Mouse (Mus musculus) liver, postnatal 0 days (tissue): ENCODE data around the gene Tmx4. TPM values are rescaled to one million over a fixed set of nuclear protein-coding genes. Genes with fewer than 3 reads are reported as not detected.

Source experiments
- ATAC-seq: fragments of 200-750 bp; cut with Nextera tagmentation; 2 replicates; pipeline ENCODE4 v1.8.0; 2017; ENCODE audit warnings: mild to moderate bottlenecking, moderate library complexity
- DNase-seq: peaks from one replicate; pipeline ENCODE4 v3.0.0-alpha.2; 2016
- H3K27ac ChIP-seq: fragments of 300-500 bp; sonication (generic); 2 replicates; pipeline ENCODE4 v1.5.1; 2014; ENCODE audit warnings: antibody characterized with exemption, moderate library complexity, mild to moderate bottlenecking, low read depth
- H3K27me3 ChIP-seq: fragments of 300-500 bp; sonication (generic); 2 replicates; pipeline ENCODE4 v1.6.1; 2014; ENCODE audit warnings: low read length, control low read depth, mixed read lengths; ENCODE audit not compliant: insufficient read depth
- H3K36me3 ChIP-seq: fragments of 300-500 bp; sonication (generic); replicated peaks from 2 replicates; pipeline ENCODE4 v1.6.1; 2014; ENCODE audit warnings: mild to moderate bottlenecking, control low read depth, low read length, moderate library complexity, mixed read lengths; ENCODE audit not compliant: insufficient read depth
- H3K4me1 ChIP-seq: fragments of 300-500 bp; sonication (generic); 2 replicates; pipeline ENCODE4 v1.6.1; 2014; ENCODE audit warnings: antibody characterized with exemption, mild to moderate bottlenecking, control low read depth; ENCODE audit not compliant: insufficient read depth
- H3K4me2 ChIP-seq: fragments of 300-500 bp; sonication (generic); 2 replicates; pipeline ENCODE4 v1.6.1; 2014; ENCODE audit warnings: low read depth, mild to moderate bottlenecking, low read length, moderate library complexity, mixed read lengths
- H3K4me3 ChIP-seq: fragments of 300-500 bp; sonication (generic); 2 replicates; pipeline ENCODE4 v1.5.1; 2014; ENCODE audit warnings: low read depth, low read length
- H3K9ac ChIP-seq: fragments of 300-500 bp; sonication (generic); replicated peaks from 2 replicates; pipeline ENCODE4 v1.6.1; 2014; ENCODE audit warnings: mild to moderate bottlenecking, moderate library complexity
- H3K9me3 ChIP-seq: fragments of 300-500 bp; sonication (generic); 2 replicates; pipeline ENCODE4 v1.6.1; 2016; ENCODE audit warnings: mild to moderate bottlenecking, control low read depth, low read length, mixed read lengths
- CTCF ChIP-seq: sonication (generic); IDR thresholded peaks from 2 replicates; pipeline ENCODE4 v1.5.1; 2016; ENCODE audit warnings: antibody characterized with exemption, low read depth
- EP300 ChIP-seq: IDR thresholded peaks from 2 replicates; pipeline ENCODE4 v1.6.1; 2016; ENCODE audit warnings: antibody characterized with exemption, low read depth, mild to moderate bottlenecking
- WGBS: fragments of 180-500 bp; shearing (Covaris S2); extraction: QIAGEN DNeasy Blood & Tissue Kit; methylation state at CpG from one replicate; pipeline ENCODE4 v1.1.7; 2014; ENCODE audit not compliant: insufficient replicate concordance; 5-methylcytosine and 5-hydroxymethylcytosine counted together
- polyA plus RNA-seq: library from polyadenylated mRNA; unstranded; fragments of >200 nt; fragmentation: Nextera tagmentation; extraction: Ambion mirVana; gene quantifications from 2 replicates; pipeline ENCODE4 v1.2.1, GENCODE M21; 2015

Gene Tmx4
- polyA plus RNA-seq, 1 experiment from 2014 or later: 8.6 TPM

DNA sequence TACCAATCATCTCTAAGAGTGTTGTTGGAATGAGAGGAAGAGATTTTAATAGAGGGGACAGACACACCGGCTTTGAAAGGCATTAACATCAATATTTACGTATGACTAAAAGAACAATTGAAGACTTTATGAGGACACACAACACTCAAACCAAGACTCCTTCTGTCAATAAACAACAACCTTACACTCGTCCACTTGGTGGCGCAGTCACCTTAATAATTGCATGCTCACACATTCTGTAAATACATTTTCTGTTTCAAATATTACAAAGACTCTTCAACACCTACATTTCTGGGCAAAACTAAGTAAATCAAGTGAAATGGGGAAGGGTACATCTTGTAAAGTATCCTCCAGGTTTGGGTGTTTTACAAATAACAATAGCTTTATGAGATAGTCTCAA lies 94.2 kb downstream of the Tmx4 start:
- Histone ChIP-seq H3K27ac (no peak overlapping the region), H3K36me3 (no peaks in the 10 kb centered on the region), H3K27me3 (no peaks in the 10 kb centered on the region), H3K4me3 (no peak overlapping the region), H3K4me1 (peaks cover 2% of the 10 kb centered on the region; the same call in 1 of the 2 replicates), H3K4me2 (0 out of 2 replicates have a peak overlapping the region, but pooled peaks have one; percentile 5), H3K9me3 (no peaks in the 10 kb centered on the region), H3K9ac (no peak overlapping the region)
- ATAC-seq (no peak), DNase-seq (peak; percentile 68)
- TF ChIP-seq EP300 (no peak), CTCF (peak; percentile 82)
- WGBS: 11% methylated on average over 4 of the region's 4 CpGs

DNA sequence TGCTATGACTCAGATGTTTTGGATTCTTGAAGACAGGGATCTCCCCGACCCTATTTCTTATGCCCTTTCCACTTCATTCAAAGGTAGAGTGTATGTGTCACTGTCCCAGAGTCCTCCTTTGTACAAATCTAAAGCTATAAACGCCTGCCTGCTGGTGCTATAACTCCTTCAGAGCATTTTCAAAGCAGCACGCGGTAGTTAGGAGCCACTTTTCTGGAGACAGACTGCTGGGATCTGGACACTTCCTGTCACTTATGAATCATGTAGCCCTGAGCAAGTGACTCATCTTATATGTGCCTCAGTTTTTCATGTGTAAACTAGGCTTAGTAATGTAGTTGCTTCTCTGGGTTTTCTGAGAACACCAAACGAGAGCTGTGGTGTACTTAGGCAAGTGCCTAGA lies 98.8 kb downstream of the Tmx4 start:
- Histone ChIP-seq H3K27ac (no peak overlapping the region), H3K36me3 (no peaks in the 10 kb centered on the region), H3K27me3 (no peaks in the 10 kb centered on the region), H3K9ac (no peak overlapping the region), H3K4me2 (no peak overlapping the region), H3K4me1 (peaks cover 3% of the 10 kb centered on the region; the same call in 1 of the 2 replicates), H3K9me3 (no peaks in the 10 kb centered on the region), H3K4me3 (no peak overlapping the region)
- ATAC-seq (no peak), DNase-seq (no peak)
- WGBS: 52% methylated on average over 5 of the region's 5 CpGs
- TF ChIP-seq EP300 (no peak), CTCF (no peak)

DNA sequence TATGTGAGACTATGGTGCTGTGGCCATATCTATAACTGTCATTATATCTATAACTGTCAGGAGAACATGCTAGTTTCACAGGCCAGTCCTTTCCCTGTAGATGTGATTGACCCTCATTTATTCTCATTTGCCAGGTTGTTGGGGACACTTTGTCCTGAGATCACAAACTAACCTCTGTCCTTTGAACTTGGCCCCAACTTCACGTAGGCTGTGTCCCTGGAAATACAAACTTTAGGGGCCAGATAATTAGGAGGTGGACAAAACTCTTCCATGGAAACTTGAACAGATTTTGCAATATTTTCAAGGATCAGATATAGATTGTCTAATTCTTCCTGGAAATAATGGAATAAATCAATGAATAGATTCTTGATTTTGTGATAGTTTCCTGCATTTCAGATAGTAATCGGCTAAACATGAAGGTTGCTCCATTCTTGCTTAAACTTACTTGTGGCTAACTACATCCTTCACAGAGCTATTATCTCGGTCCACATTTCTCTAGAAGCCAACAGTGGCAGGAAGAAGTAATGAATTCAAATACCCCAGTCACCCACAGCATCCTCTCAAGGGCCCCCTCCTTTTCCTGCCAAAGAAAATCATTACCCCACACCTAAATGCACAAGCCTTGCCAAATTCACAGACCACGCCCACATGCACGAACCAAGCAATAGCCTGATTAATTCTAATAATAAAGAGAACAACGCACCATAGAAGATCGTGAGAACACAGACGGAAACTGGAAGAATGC lies 99.5 kb downstream of the Tmx4 start:
- TF ChIP-seq EP300 (no peak), CTCF (no peak)
- H3K4me2 ChIP-seq: no peak overlapping the region
- ATAC-seq (no peak), DNase-seq (no peak)
- no peaks in the 10 kb centered on the region for H3K27me3 ChIP-seq
- no peaks in the 10 kb centered on the region for H3K9me3 ChIP-seq
- H3K4me1 ChIP-seq: peaks cover 3% of the 10 kb centered on the region; the same call in 1 of the 2 replicates
- no peak overlapping the region for H3K9ac ChIP-seq
- H3K27ac ChIP-seq: no peak overlapping the region
- WGBS: 33% methylated on average over 8 of the region's 8 CpGs
- H3K4me3 ChIP-seq: no peak overlapping the region
- no peaks in the 10 kb centered on the region for H3K36me3 ChIP-seq

Other genes with a start within 250 kb of the Tmx4 start
- gene Hao1, start 89.8 kb downstream of the Tmx4 start, polyA plus RNA-seq: 129 and 141 TPM in 2 replicates
- 6.6 and 7.9 TPM in 2 replicates for gene Plcb1, start 141.9 kb upstream of the Tmx4 start, polyA plus RNA-seq